Mouse (Mus musculus): Measurements from ENCODE around the gene Dicer1. TPM values are rescaled to one million over a fixed set of nuclear protein-coding genes. Genes with fewer than 3 reads are reported as not detected.

Dicer1 gene
- polyA plus RNA-seq, 1 experiment, result 7.3 TPM

GRCm38 (mm10) chr12:104677371-104677924, 74.3 kb downstream of the Dicer1 start:
- no peak for TF ChIP-seq FOSL1 (IDR thresholded peaks at IDR 0.05; ENCODE audit: insufficient read depth, low read length, poor library complexity, severe bottlenecking)
- TF ChIP-seq MYOG (IDR thresholded peaks at IDR 0.05; ENCODE audit: control insufficient read depth, extremely low read depth, insufficient read length), result no peak
- TF ChIP-seq CTCF (IDR thresholded peaks at IDR 0.05; ENCODE audit: control insufficient read depth, insufficient read depth, insufficient read length), result no peak
- no peak for TF ChIP-seq CEBPB (IDR thresholded peaks at IDR 0.05; ENCODE audit: low read depth)
- TF ChIP-seq USF1 (IDR thresholded peaks at IDR 0.05; ENCODE audit: low read depth), result no peak
- no peak for TF ChIP-seq MAX (IDR thresholded peaks at IDR 0.05)
- TF ChIP-seq MYOD1 (IDR thresholded peaks at IDR 0.05; ENCODE audit: control insufficient read depth, insufficient read length, low read depth), result no peak
- H3K79me2 ChIP-seq (ENCODE audit: control insufficient read depth, insufficient read depth), result no peaks in the 10 kb centered on the region
- no peaks in the 10 kb centered on the region for H3K36me3 ChIP-seq (ENCODE audit: control insufficient read depth, insufficient read depth)
- H3ac ChIP-seq (ENCODE audit: control insufficient read depth, insufficient read length, low read depth), result no peak overlapping the region
- H3K4me3 ChIP-seq (ENCODE audit: insufficient read depth, poor library complexity, severe bottlenecking), result no peak overlapping the region
- peaks cover 1% of the 10 kb centered on the region for H3K79me3 ChIP-seq (ENCODE audit: low read depth)
- peaks cover 18% of the 10 kb centered on the region for H3K27me3 ChIP-seq (ENCODE audit: control insufficient read depth, insufficient read depth, insufficient read length)

- H3K79me3 ChIP-seq (ENCODE audit: low read depth), result peaks cover 1% of the 10 kb centered on the region
- no peak for TF ChIP-seq MAX (IDR thresholded peaks at IDR 0.05)
- TF ChIP-seq MYOG (IDR thresholded peaks at IDR 0.05; ENCODE audit: control insufficient read depth, extremely low read depth, insufficient read length), result no peak
- no peak for TF ChIP-seq USF1 (IDR thresholded peaks at IDR 0.05; ENCODE audit: low read depth)
- no peak for TF ChIP-seq CTCF (IDR thresholded peaks at IDR 0.05; ENCODE audit: control insufficient read depth, insufficient read depth, insufficient read length)
- no peak for TF ChIP-seq CEBPB (IDR thresholded peaks at IDR 0.05; ENCODE audit: low read depth)
- no peak for TF ChIP-seq MYOD1 (IDR thresholded peaks at IDR 0.05; ENCODE audit: control insufficient read depth, insufficient read length, low read depth)
- no peak for TF ChIP-seq FOSL1 (IDR thresholded peaks at IDR 0.05; ENCODE audit: insufficient read depth, low read length, poor library complexity, severe bottlenecking)
- no peaks in the 10 kb centered on the region for H3K79me2 ChIP-seq (ENCODE audit: control insufficient read depth, insufficient read depth)
- H3ac ChIP-seq (ENCODE audit: control insufficient read depth, insufficient read length, low read depth), result no peak overlapping the region
- no peak overlapping the region for H3K4me3 ChIP-seq (ENCODE audit: insufficient read depth, poor library complexity, severe bottlenecking)
- H3K36me3 ChIP-seq (ENCODE audit: control insufficient read depth, insufficient read depth), result no peaks in the 10 kb centered on the region
- peaks cover 25% of the 10 kb centered on the region for H3K27me3 ChIP-seq (ENCODE audit: control insufficient read depth, insufficient read depth, insufficient read length)
Observed at GRCm38 (mm10) chr12:104676535-104677370, 75.0 kb downstream of the Dicer1 start.

GRCm38 (mm10) chr12:104672976-104673375, 78.8 kb downstream of the Dicer1 start:
- no peak overlapping the region for H3K4me3 ChIP-seq (ENCODE audit: insufficient read depth, poor library complexity, severe bottlenecking)
- peaks cover 26% of the 10 kb centered on the region for H3K27me3 ChIP-seq (ENCODE audit: control insufficient read depth, insufficient read depth, insufficient read length)
- TF ChIP-seq MYOG (IDR thresholded peaks at IDR 0.05; ENCODE audit: control insufficient read depth, extremely low read depth, insufficient read length), result no peak
- TF ChIP-seq FOSL1 (IDR thresholded peaks at IDR 0.05; ENCODE audit: insufficient read depth, low read length, poor library complexity, severe bottlenecking), result no peak
- no peak for TF ChIP-seq USF1 (IDR thresholded peaks at IDR 0.05; ENCODE audit: low read depth)
- TF ChIP-seq CTCF (IDR thresholded peaks at IDR 0.05; ENCODE audit: control insufficient read depth, insufficient read depth, insufficient read length), result no peak
- no peaks in the 10 kb centered on the region for H3K36me3 ChIP-seq (ENCODE audit: control insufficient read depth, insufficient read depth)
- H3ac ChIP-seq (ENCODE audit: control insufficient read depth, insufficient read length, low read depth), result no peak overlapping the region
- no peaks in the 10 kb centered on the region for H3K79me2 ChIP-seq (ENCODE audit: control insufficient read depth, insufficient read depth)
- H3K79me3 ChIP-seq (ENCODE audit: low read depth), result peaks cover 1% of the 10 kb centered on the region

GRCm38 (mm10) chr12:104672406-104672805, 79.3 kb downstream of the Dicer1 start:
- H3K79me2 ChIP-seq (ENCODE audit: control insufficient read depth, insufficient read depth), result no peaks in the 10 kb centered on the region
- no peak overlapping the region for H3K4me3 ChIP-seq (ENCODE audit: insufficient read depth, poor library complexity, severe bottlenecking)
- TF ChIP-seq MAX (IDR thresholded peaks at IDR 0.05) (no peak), CTCF (IDR thresholded peaks at IDR 0.05; ENCODE audit: control insufficient read depth, insufficient read depth, insufficient read length) (no peak), FOSL1 (IDR thresholded peaks at IDR 0.05; ENCODE audit: insufficient read depth, low read length, poor library complexity, severe bottlenecking) (no peak), MYOD1 (IDR thresholded peaks at IDR 0.05; ENCODE audit: control insufficient read depth, insufficient read length, low read depth) (no peak), MYOG (IDR thresholded peaks at IDR 0.05; ENCODE audit: control insufficient read depth, extremely low read depth, insufficient read length) (no peak), CEBPB (IDR thresholded peaks at IDR 0.05; ENCODE audit: low read depth) (no peak), USF1 (IDR thresholded peaks at IDR 0.05; ENCODE audit: low read depth) (no peak)
- H3ac ChIP-seq (ENCODE audit: control insufficient read depth, insufficient read length, low read depth), result no peak overlapping the region
- H3K36me3 ChIP-seq (ENCODE audit: control insufficient read depth, insufficient read depth), result no peaks in the 10 kb centered on the region
- peaks cover 26% of the 10 kb centered on the region for H3K27me3 ChIP-seq (ENCODE audit: control insufficient read depth, insufficient read depth, insufficient read length)
- peaks cover 1% of the 10 kb centered on the region for H3K79me3 ChIP-seq (ENCODE audit: low read depth)

- peaks cover 16% of the 10 kb centered on the region for H3K27me3 ChIP-seq (ENCODE audit: control insufficient read depth, insufficient read depth, insufficient read length)
Observed at GRCm38 (mm10) chr12:104667846-104668245, 83.9 kb downstream of the Dicer1 start.

More at GRCm38 (mm10) chr12:104667846-104668245, 83.9 kb downstream of the Dicer1 start:
- H3K36me3 ChIP-seq (ENCODE audit: control insufficient read depth, insufficient read depth), result no peaks in the 10 kb centered on the region
- H3K79me2 ChIP-seq (ENCODE audit: control insufficient read depth, insufficient read depth), result no peaks in the 10 kb centered on the region
- H3K4me3 ChIP-seq (ENCODE audit: insufficient read depth, poor library complexity, severe bottlenecking), result no peak overlapping the region
- no peak for TF ChIP-seq MYOG (IDR thresholded peaks at IDR 0.05; ENCODE audit: control insufficient read depth, extremely low read depth, insufficient read length)
- no peak for TF ChIP-seq CEBPB (IDR thresholded peaks at IDR 0.05; ENCODE audit: low read depth)
- TF ChIP-seq MYOD1 (IDR thresholded peaks at IDR 0.05; ENCODE audit: control insufficient read depth, insufficient read length, low read depth), result no peak
- TF ChIP-seq MAX (IDR thresholded peaks at IDR 0.05), result no peak
- TF ChIP-seq USF1 (IDR thresholded peaks at IDR 0.05; ENCODE audit: low read depth), result no peak
- TF ChIP-seq FOSL1 (IDR thresholded peaks at IDR 0.05; ENCODE audit: insufficient read depth, low read length, poor library complexity, severe bottlenecking), result no peak
- no peak for TF ChIP-seq CTCF (IDR thresholded peaks at IDR 0.05; ENCODE audit: control insufficient read depth, insufficient read depth, insufficient read length)
- no peak overlapping the region for H3ac ChIP-seq (ENCODE audit: control insufficient read depth, insufficient read length, low read depth)
- no peaks in the 10 kb centered on the region for H3K79me3 ChIP-seq (ENCODE audit: low read depth)
